Mouse (Mus musculus) heart, embryonic 11.5 days (tissue): ENCODE data around the gene Epha3. TPM values are rescaled to one million over a fixed set of nuclear protein-coding genes. Genes with fewer than 3 reads are reported as not detected.

Experiments
- ATAC-seq: fragments of 200-750 bp; cut with Nextera tagmentation; replicated peaks from 2 replicates; pipeline ENCODE4 v1.8.0; 2017; ENCODE audit warnings: moderate library complexity; ENCODE audit not compliant: insufficient number of reproducible peaks, low FRiP score, low TSS enrichment
- H3K27ac ChIP-seq: fragments of 300-500 bp; sonication (generic); 2 replicates; pipeline ENCODE4 v1.5.1; 2014; ENCODE audit warnings: mild to moderate bottlenecking, low read depth, low read length
- H3K27me3 ChIP-seq: fragments of 300-500 bp; sonication (generic); 2 replicates; pipeline ENCODE4 v1.6.1; 2014; ENCODE audit warnings: mild to moderate bottlenecking, low read length, mixed read lengths; ENCODE audit not compliant: control insufficient read depth, insufficient read depth
- H3K36me3 ChIP-seq: fragments of 300-500 bp; sonication (generic); 2 replicates; pipeline ENCODE4 v1.6.1; 2014; ENCODE audit warnings: mild to moderate bottlenecking, low read length, moderate library complexity, mixed read lengths; ENCODE audit not compliant: control insufficient read depth, insufficient read depth
- H3K4me1 ChIP-seq: fragments of 300-500 bp; sonication (generic); 2 replicates; pipeline ENCODE4 v1.6.1; 2014; ENCODE audit warnings: low read length; ENCODE audit not compliant: control insufficient read depth, insufficient read depth
- H3K4me2 ChIP-seq: fragments of 300-500 bp; sonication (generic); 2 replicates; pipeline ENCODE4 v1.6.1; 2014; ENCODE audit warnings: mild to moderate bottlenecking, moderate library complexity
- H3K4me3 ChIP-seq: fragments of 300-500 bp; sonication (generic); 2 replicates; pipeline ENCODE4 v1.5.1; 2014; ENCODE audit warnings: low read depth, low read length
- H3K9ac ChIP-seq: fragments of 300-500 bp; sonication (generic); 2 replicates; pipeline ENCODE4 v1.6.1; 2014; ENCODE audit warnings: mild to moderate bottlenecking, low read depth, low read length, moderate library complexity
- H3K9me3 ChIP-seq: fragments of 300-500 bp; sonication (generic); replicated peaks from 2 replicates; pipeline ENCODE4 v1.6.1; 2016; ENCODE audit warnings: low read length; ENCODE audit not compliant: control insufficient read depth
- WGBS: fragments of 180-500 bp; shearing (Covaris S2); extraction: QIAGEN DNeasy Blood & Tissue Kit; methylation state at CpG from one replicate; pipeline ENCODE4 v1.1.7; 2014; ENCODE audit not compliant: insufficient replicate concordance; 5-methylcytosine and 5-hydroxymethylcytosine counted together
- polyA plus RNA-seq: library from polyadenylated mRNA; unstranded; fragments of >200 nt; fragmentation: Nextera tagmentation; extraction: Ambion mirVana; gene quantifications from 2 replicates; pipeline ENCODE4 v1.2.1, GENCODE M21; 2014

The Epha3 gene
- polyA plus RNA-seq, 1 experiment from 2014 or later, result 10.7 TPM

GRCm38 (mm10) chr16:63850297-63850696, 13.7 kb downstream of the Epha3 start:
- Histone ChIP-seq H3K36me3 (no peaks in the 10 kb centered on the region), H3K9ac (no peak overlapping the region), H3K4me3 (no peak overlapping the region), H3K4me1 (no peaks in the 10 kb centered on the region), H3K27ac (no peak overlapping the region), H3K4me2 (no peak overlapping the region), H3K9me3 (no peaks in the 10 kb centered on the region), H3K27me3 (no peaks in the 10 kb centered on the region)
- ATAC-seq, result no peak
- 81% methylated on average over 3 of the region's 3 CpGs for WGBS

GRCm38 (mm10) chr16:63842911-63843310, 21.1 kb downstream of the Epha3 start:
- H3K9me3 ChIP-seq, result no peaks in the 10 kb centered on the region
- H3K4me1 ChIP-seq, result no peaks in the 10 kb centered on the region
- H3K27ac ChIP-seq, result no peak overlapping the region
- no peak overlapping the region for H3K4me3 ChIP-seq
- no peaks in the 10 kb centered on the region for H3K36me3 ChIP-seq
- H3K4me2 ChIP-seq, result no peak overlapping the region
- 55% methylated on average over 2 of the region's 2 CpGs for WGBS
- ATAC-seq, result no peak
- H3K9ac ChIP-seq, result no peak overlapping the region
- H3K27me3 ChIP-seq, result no peaks in the 10 kb centered on the region

- ATAC-seq, result no peak
- Histone ChIP-seq H3K9ac (no peak overlapping the region), H3K27ac (no peak overlapping the region), H3K4me1 (no peaks in the 10 kb centered on the region), H3K27me3 (no peaks in the 10 kb centered on the region), H3K4me3 (no peak overlapping the region), H3K4me2 (no peak overlapping the region), H3K36me3 (no peaks in the 10 kb centered on the region), H3K9me3 (no peaks in the 10 kb centered on the region)
Observed at GRCm38 (mm10) chr16:63837466-63837865, 26.5 kb downstream of the Epha3 start.

- no peak overlapping the region for H3K4me3 ChIP-seq
- H3K9me3 ChIP-seq, result no peaks in the 10 kb centered on the region
- no peaks in the 10 kb centered on the region for H3K36me3 ChIP-seq
- no peak overlapping the region for H3K9ac ChIP-seq
- H3K4me2 ChIP-seq, result no peak overlapping the region
- no peak overlapping the region for H3K27ac ChIP-seq
- H3K27me3 ChIP-seq, result no peaks in the 10 kb centered on the region
- 0 out of 2 replicates have a peak, but pooled peaks cover 2% of the 10 kb centered on the region for H3K4me1 ChIP-seq
- 62% methylated on average over 2 of the region's 2 CpGs for WGBS
- ATAC-seq, result no peak
Observed at GRCm38 (mm10) chr16:63821164-63821563, 42.8 kb downstream of the Epha3 start.

- H3K9ac ChIP-seq, result no peak overlapping the region
- no peak overlapping the region for H3K4me2 ChIP-seq
- H3K9me3 ChIP-seq, result no peaks in the 10 kb centered on the region
- H3K27me3 ChIP-seq, result no peaks in the 10 kb centered on the region
- no peak for ATAC-seq
- no peaks in the 10 kb centered on the region for H3K36me3 ChIP-seq
- no peak overlapping the region for H3K27ac ChIP-seq
- H3K4me1 ChIP-seq, result 0 out of 2 replicates have a peak, but pooled peaks cover 2% of the 10 kb centered on the region
- H3K4me3 ChIP-seq, result no peak overlapping the region
- WGBS, result 59% methylated on average over 6 of the region's 6 CpGs
Observed at GRCm38 (mm10) chr16:63817606-63818005, 46.4 kb downstream of the Epha3 start.

GRCm38 (mm10) chr16:63816672-63817071, 47.3 kb downstream of the Epha3 start:
- no peak overlapping the region for H3K27ac ChIP-seq
- no peaks in the 10 kb centered on the region for H3K27me3 ChIP-seq
- H3K36me3 ChIP-seq, result no peaks in the 10 kb centered on the region
- no peak overlapping the region for H3K4me3 ChIP-seq
- no peaks in the 10 kb centered on the region for H3K9me3 ChIP-seq
- 0 out of 2 replicates have a peak, but pooled peaks cover 2% of the 10 kb centered on the region for H3K4me1 ChIP-seq
- 33% methylated on average over 1 of the region's 1 CpGs for WGBS
- H3K9ac ChIP-seq, result no peak overlapping the region
- no peak overlapping the region for H3K4me2 ChIP-seq
- ATAC-seq, result no peak

- ATAC-seq, result no peak
- no peaks in the 10 kb centered on the region for H3K36me3 ChIP-seq
- H3K4me2 ChIP-seq, result no peak overlapping the region
- H3K27me3 ChIP-seq, result no peaks in the 10 kb centered on the region
- no peaks in the 10 kb centered on the region for H3K4me1 ChIP-seq
- H3K9ac ChIP-seq, result no peak overlapping the region
- H3K27ac ChIP-seq, result no peak overlapping the region
- no peak overlapping the region for H3K4me3 ChIP-seq
- no peaks in the 10 kb centered on the region for H3K9me3 ChIP-seq
- WGBS, result 63% methylated on average over 5 of the region's 5 CpGs
Observed at GRCm38 (mm10) chr16:63809871-63810270, 54.1 kb downstream of the Epha3 start.

GRCm38 (mm10) chr16:63808991-63809390, 55.0 kb downstream of the Epha3 start:
- Histone ChIP-seq H3K9me3 (no peaks in the 10 kb centered on the region), H3K27me3 (no peaks in the 10 kb centered on the region), H3K4me3 (no peak overlapping the region), H3K4me1 (no peaks in the 10 kb centered on the region), H3K4me2 (no peak overlapping the region), H3K27ac (no peak overlapping the region), H3K36me3 (no peaks in the 10 kb centered on the region), H3K9ac (no peak overlapping the region)
- ATAC-seq, result no peak

- Histone ChIP-seq H3K9ac (no peak overlapping the region), H3K4me1 (no peaks in the 10 kb centered on the region), H3K36me3 (no peaks in the 10 kb centered on the region), H3K27me3 (no peaks in the 10 kb centered on the region), H3K4me2 (no peak overlapping the region), H3K27ac (no peak overlapping the region), H3K4me3 (no peak overlapping the region), H3K9me3 (no peaks in the 10 kb centered on the region)
- no peak for ATAC-seq
- 69% methylated on average over 5 of the region's 5 CpGs for WGBS
Observed at GRCm38 (mm10) chr16:63806437-63807129, 57.4 kb downstream of the Epha3 start.
